Mouse (Mus musculus) erythroblast, adult 5-6 weeks (primary cell): ENCODE measurements around the gene Calhm6. TPM values are rescaled to one million over a fixed set of nuclear protein-coding genes. Genes with fewer than 3 reads are reported as not detected.

Experiments
- ATAC-seq: replicated peaks from 2 replicates; pipeline ENCODE4 v1.8.0; 2016; ENCODE audit warnings: moderate number of reproducible peaks, mild to moderate bottlenecking, moderate TSS enrichment, inconsistent platforms; ENCODE audit not compliant: poor library complexity, low FRiP score, severe bottlenecking
- total RNA-seq, 2 experiments: library from RNA; stranded (forward) in 1 of 2; stranded (reverse) in 1 of 2; fragments of 150-400 nt in 1 of 2; fragments of 200-764, 138-1000 nt in 1 of 2; gene quantifications; 2 replicates each; pipeline versions ENCODE4 v1.2.3 to v1.2.4; 2015 to 2017; ENCODE audit warnings: low replicate concordance in 2 of 2

Gene Calhm6
- total RNA-seq (2015; ENCODE audit: low replicate concordance) (not detected in 2 replicates), total RNA-seq (2017; ENCODE audit: low replicate concordance) (0.84 and 0.85 TPM in 2 replicates)

GRCm38 (mm10) chr10:34127392-34128378, at the start of gene Calhm6:
TSS of gene Calhm6 (minus strand) at chr10:34127984.
- ATAC-seq = no peak

GRCm38 (mm10) chr10:34175870-34176606, 48.3 kb upstream of the Calhm6 start:
- no peak for ATAC-seq

GRCm38 (mm10) chr10:34172663-34173282, 45.0 kb upstream of the Calhm6 start:
- no peak for ATAC-seq

- no peak for ATAC-seq
Measured at GRCm38 (mm10) chr10:34171660-34172059, 43.9 kb upstream of the Calhm6 start.

- no peak for ATAC-seq
Measured at GRCm38 (mm10) chr10:34171191-34171590, 43.4 kb upstream of the Calhm6 start.

GRCm38 (mm10) chr10:34166971-34167370, 39.2 kb upstream of the Calhm6 start:
- no peak for ATAC-seq

- ATAC-seq = no peak
Measured at GRCm38 (mm10) chr10:34155796-34156554, 28.2 kb upstream of the Calhm6 start.

GRCm38 (mm10) chr10:34151827-34152226, 24.0 kb upstream of the Calhm6 start:
- no peak for ATAC-seq

GRCm38 (mm10) chr10:34150454-34150853, 22.7 kb upstream of the Calhm6 start:
- no peak for ATAC-seq

- ATAC-seq = no peak
Measured at GRCm38 (mm10) chr10:34149772-34150171, 22.0 kb upstream of the Calhm6 start.

- ATAC-seq = no peak
Measured at GRCm38 (mm10) chr10:34141693-34142092, 13.9 kb upstream of the Calhm6 start.

- no peak for ATAC-seq
Measured at GRCm38 (mm10) chr10:34139768-34140167, 12.0 kb upstream of the Calhm6 start.

- no peak for ATAC-seq
Measured at GRCm38 (mm10) chr10:34138027-34138426, 10.2 kb upstream of the Calhm6 start.

GRCm38 (mm10) chr10:34136432-34136831, 8.6 kb upstream of the Calhm6 start:
- ATAC-seq = no peak

GRCm38 (mm10) chr10:34131356-34131755, 3.6 kb upstream of the Calhm6 start:
- ATAC-seq = no peak

- ATAC-seq = no peak
Measured at GRCm38 (mm10) chr10:34128391-34128790, 607 bp upstream of the Calhm6 start.

GRCm38 (mm10) chr10:34118421-34118820, 9.4 kb downstream of the Calhm6 start:
- no peak for ATAC-seq

- no peak for ATAC-seq
Measured at GRCm38 (mm10) chr10:34117770-34118169, 10.0 kb downstream of the Calhm6 start.

GRCm38 (mm10) chr10:34117131-34117530, 10.7 kb downstream of the Calhm6 start:
- no peak for ATAC-seq
